Mouse (Mus musculus) naive thymus-derived CD4-positive, alpha-beta T cell, adult 5 months (primary cell): Measurements from ENCODE around the gene Grik5. TPM values are rescaled to one million over a fixed set of nuclear protein-coding genes. Genes with fewer than 3 reads are reported as not detected.

Experiments used
- polyA plus RNA-seq: library from polyadenylated mRNA; unstranded; fragments of 100-300 nt; shearing (Covaris generic); gene quantifications from one replicate; pipeline ENCODE4 v1.2.1, GENCODE M21; 2017

Grik5 gene
- polyA plus RNA-seq = 2.4 TPM

DNA sequence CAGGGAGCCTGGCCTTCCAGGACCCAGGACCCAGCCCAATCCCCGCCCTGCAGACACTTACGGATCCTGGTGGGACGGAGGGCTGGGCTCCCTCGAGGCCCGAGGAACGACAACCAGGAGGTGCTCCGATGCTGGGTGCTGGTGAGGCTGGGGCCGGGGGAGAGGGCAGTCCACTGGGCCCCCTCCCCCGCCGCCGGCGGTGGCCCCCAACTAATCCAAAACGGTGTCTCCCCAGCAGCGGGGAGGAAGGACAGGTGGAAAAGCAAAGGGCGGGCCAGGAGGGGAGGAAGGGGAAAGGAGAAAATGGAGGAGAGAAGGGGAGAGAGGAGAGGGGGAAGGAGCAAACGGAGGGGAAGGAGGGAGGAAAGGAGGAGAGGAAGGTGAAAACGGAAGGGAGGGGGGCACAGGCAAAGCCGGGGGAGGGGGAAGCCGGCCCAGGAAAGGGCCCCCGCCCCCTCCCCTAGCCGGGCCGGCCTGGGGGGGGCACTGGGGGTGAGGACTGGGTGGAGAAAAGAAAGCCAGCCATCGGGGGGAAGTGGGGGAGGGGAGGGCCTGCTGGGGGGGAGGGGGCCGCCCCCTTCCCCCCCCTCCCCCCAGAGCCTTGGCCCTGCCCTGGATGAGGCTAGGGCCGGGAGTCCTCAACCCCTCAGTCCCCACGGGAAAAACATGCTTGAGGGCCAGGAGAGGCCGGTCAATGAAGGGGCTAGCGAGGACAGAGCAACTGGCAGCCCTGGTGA is at the start of gene Grik5, which contains the start of gene Zfp574:
Gene Grik5, minus strand, starts transcription at position 368 of the 737 bp plus-strand sequence.
Gene Zfp574, plus strand, starts transcription at position 589 of the 737 bp plus-strand sequence.

DNA sequence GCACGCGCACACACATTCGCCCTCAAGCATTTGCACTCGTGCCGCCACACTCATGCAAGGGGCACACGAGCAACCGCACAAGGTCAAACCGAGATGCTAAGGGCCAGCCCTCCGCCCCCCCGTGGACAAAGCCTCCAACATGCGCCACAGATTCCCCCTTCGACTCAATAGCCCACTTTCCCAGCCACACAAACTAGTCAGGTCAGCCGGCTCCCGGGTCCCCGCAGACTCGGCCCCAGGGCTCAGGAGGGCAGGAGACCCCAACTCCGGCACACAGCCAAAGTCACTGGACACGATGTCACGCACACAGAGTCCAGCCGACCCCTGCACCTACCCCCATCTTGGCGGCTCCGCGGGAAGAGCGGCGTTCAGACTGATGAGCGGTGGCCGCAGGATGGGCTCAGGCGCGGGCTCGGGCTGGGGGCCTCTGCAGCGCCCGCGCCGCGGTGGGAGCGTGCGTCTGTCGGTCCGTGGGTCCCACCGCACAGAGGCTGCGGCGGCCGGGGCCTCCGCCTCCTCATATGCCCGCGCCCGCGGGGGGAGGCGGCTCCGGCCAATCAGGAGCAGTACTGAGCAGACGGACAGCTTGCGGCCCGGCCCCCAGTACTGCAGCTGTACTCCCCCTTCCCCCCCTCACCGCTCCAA is 66.6 kb downstream of the Grik5 start, which contains the start of gene Atp1a3:
Gene Atp1a3, minus strand, starts transcription at position 538 of the 645 bp plus-strand sequence.

DNA sequence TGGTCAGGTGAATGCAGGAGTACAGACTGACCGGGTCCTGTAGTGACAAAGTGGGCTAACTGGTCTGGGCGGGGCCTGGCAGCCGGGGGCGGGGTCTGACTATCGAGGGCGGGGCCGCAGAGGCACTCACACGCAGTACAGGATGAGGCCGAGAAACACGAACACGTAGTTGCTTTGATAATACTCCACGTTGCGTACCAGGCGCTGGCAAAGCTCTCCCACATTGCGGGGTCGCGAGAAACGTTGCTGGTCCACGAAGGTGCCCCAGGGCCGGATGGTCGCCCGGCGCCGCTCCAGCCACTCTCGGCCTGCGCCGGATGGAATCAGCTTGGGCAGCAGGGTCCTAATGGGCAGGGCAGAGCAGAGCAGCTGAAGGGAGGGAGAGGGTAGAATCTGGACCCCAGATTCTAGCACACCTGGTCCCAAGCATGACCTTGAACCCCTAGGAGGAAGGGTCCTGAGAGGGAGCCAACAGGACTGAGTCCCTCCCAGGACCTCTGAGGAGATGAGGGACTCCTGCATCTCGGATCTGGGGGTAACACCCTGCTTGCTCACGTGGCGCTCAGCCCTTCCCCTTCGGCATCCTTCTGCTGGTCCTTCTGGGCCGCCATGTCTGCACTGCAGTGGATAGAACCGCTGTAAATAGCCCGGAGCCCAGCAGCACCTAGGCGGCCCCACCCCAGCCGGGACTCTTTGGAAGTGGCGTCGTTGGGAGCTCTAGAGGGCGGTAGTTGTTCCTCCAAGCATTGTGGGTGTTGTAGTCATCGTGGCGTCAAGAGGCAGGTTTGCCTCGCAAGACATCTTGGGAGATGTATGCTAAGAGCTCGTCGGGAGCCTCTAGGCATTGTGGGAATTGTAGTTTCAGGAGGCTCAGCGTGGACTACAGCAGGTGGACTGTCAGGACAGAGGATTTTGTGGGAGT is 99.9 kb downstream of the Grik5 start, which contains the start of gene Rabac1:
Gene Rabac1, minus strand, starts transcription at position 783 of the 922 bp plus-strand sequence.

Other genes starting within 250 kb of the Grik5 start
- gene Gm9844, start 210.1 kb downstream of the Grik5 start, polyA plus RNA-seq = 25.0 TPM
- not detected for gene Lypd4, start 202.4 kb downstream of the Grik5 start, polyA plus RNA-seq
- not detected for gene Dmrtc2, start 202.3 kb downstream of the Grik5 start, polyA plus RNA-seq
- gene Rps19, start 188.0 kb downstream of the Grik5 start, polyA plus RNA-seq = 7,388 TPM
- 3.4 TPM for gene Cd79a, start 175.0 kb downstream of the Grik5 start, polyA plus RNA-seq
- 2,170 TPM for gene Arhgef1, start 169.4 kb downstream of the Grik5 start, polyA plus RNA-seq
- not detected for gene Gm4881, start 127.9 kb downstream of the Grik5 start, polyA plus RNA-seq
- 964 TPM for gene Rabac1, start 99.6 kb downstream of the Grik5 start, polyA plus RNA-seq
- gene Atp1a3, start 66.4 kb downstream of the Grik5 start, polyA plus RNA-seq = 1.2 TPM
- gene Zfp574, start 221 bp upstream of the Grik5 start, polyA plus RNA-seq = 39.2 TPM
- gene Pou2f2, start 107.4 kb upstream of the Grik5 start, polyA plus RNA-seq = 7.1 TPM
- gene Dedd2, start 148.3 kb upstream of the Grik5 start, polyA plus RNA-seq = 133 TPM
- 2.0 TPM for gene Zfp526, start 149.1 kb upstream of the Grik5 start, polyA plus RNA-seq
- gene Gsk3a, start 165.5 kb upstream of the Grik5 start, polyA plus RNA-seq = 90.3 TPM
- gene Erf, start 178.4 kb upstream of the Grik5 start, polyA plus RNA-seq = 7.3 TPM
- 43.5 TPM for gene Cic, start 195.4 kb upstream of the Grik5 start, polyA plus RNA-seq
- gene Pafah1b3, start 225.6 kb upstream of the Grik5 start, polyA plus RNA-seq = 9.6 TPM
- not detected for gene Prr19, start 229.1 kb upstream of the Grik5 start, polyA plus RNA-seq
- gene Tmem145, start 233.8 kb upstream of the Grik5 start, polyA plus RNA-seq = not detected
- gene Megf8, start 244.8 kb upstream of the Grik5 start, polyA plus RNA-seq = not detected